Mouse (Mus musculus) neural tube, embryonic 11.5 days (tissue): Measurements from ENCODE around the gene Rbm15. TPM values are rescaled to one million over a fixed set of nuclear protein-coding genes. Genes with fewer than 3 reads are reported as not detected.

Source experiments
- ATAC-seq: fragments of 200-750 bp; cut with Nextera tagmentation; 2 replicates; pipeline ENCODE4 v1.8.0; 2017; ENCODE audit warnings: moderate number of reproducible peaks, mild to moderate bottlenecking, moderate TSS enrichment, moderate library complexity; ENCODE audit not compliant: insufficient read depth, low FRiP score, low TSS enrichment
- DNase-seq: peaks from one replicate; pipeline ENCODE4 v3.0.0-alpha.2; 2015; ENCODE audit warnings: low spot score
- H3K27ac ChIP-seq: fragments of 300-500 bp; sonication (generic); 2 replicates; pipeline ENCODE4 v1.5.1; 2014; ENCODE audit warnings: low read depth, mild to moderate bottlenecking, low read length
- H3K27me3 ChIP-seq: fragments of 300-500 bp; sonication (generic); 2 replicates; pipeline ENCODE4 v1.6.1; 2014; ENCODE audit warnings: mild to moderate bottlenecking, low read length, mixed read lengths; ENCODE audit not compliant: control insufficient read depth, insufficient read depth
- H3K36me3 ChIP-seq: fragments of 300-500 bp; sonication (generic); 2 replicates; pipeline ENCODE4 v1.6.1; 2014; ENCODE audit warnings: mild to moderate bottlenecking, low read length, moderate library complexity, mixed read lengths; ENCODE audit not compliant: control insufficient read depth, insufficient read depth
- H3K4me1 ChIP-seq: fragments of 300-500 bp; sonication (generic); 2 replicates; pipeline ENCODE4 v1.6.1; 2014; ENCODE audit warnings: low read length, mixed read lengths; ENCODE audit not compliant: control insufficient read depth, insufficient read depth
- H3K4me2 ChIP-seq: fragments of 300-500 bp; sonication (generic); 2 replicates; pipeline ENCODE4 v1.6.1; 2014; ENCODE audit warnings: low read depth, mild to moderate bottlenecking, moderate library complexity
- H3K4me3 ChIP-seq: fragments of 300-500 bp; sonication (generic); 2 replicates; pipeline ENCODE4 v1.5.1; 2014; ENCODE audit warnings: low read depth, low read length
- H3K9ac ChIP-seq: fragments of 300-500 bp; sonication (generic); 2 replicates; pipeline ENCODE4 v1.6.1; 2014; ENCODE audit warnings: mild to moderate bottlenecking, low read length
- H3K9me3 ChIP-seq: fragments of 300-500 bp; sonication (generic); 2 replicates; pipeline ENCODE4 v1.6.1; 2016; ENCODE audit warnings: low read length; ENCODE audit not compliant: control insufficient read depth
- WGBS: fragments of 180-500 bp; shearing (Covaris S2); extraction: QIAGEN DNeasy Blood & Tissue Kit; methylation state at CpG from one replicate; pipeline ENCODE4 v1.1.7; 2014; 5-methylcytosine and 5-hydroxymethylcytosine counted together
- polyA plus RNA-seq: library from polyadenylated mRNA; unstranded; fragments of >200 nt; fragmentation: Nextera tagmentation; extraction: Ambion mirVana; gene quantifications from 2 replicates; pipeline ENCODE4 v1.2.1, GENCODE M21; 2014

Rbm15 gene
- polyA plus RNA-seq, 1 experiment from 2014 or later, result 17.2 TPM

- no peak overlapping the region for H3K4me3 ChIP-seq
- peaks cover 9% of the 10 kb centered on the region; the same call in 1 of the 2 replicates for H3K4me1 ChIP-seq
- 56% methylated on average over 4 of the region's 4 CpGs for WGBS
Observed at GRCm38 (mm10) chr3:107275996-107276395, 57.5 kb downstream of the Rbm15 start.

More at GRCm38 (mm10) chr3:107275996-107276395, 57.5 kb downstream of the Rbm15 start:
- ATAC-seq, result no peak
- H3K27me3 ChIP-seq, result no peaks in the 10 kb centered on the region
- no peaks in the 10 kb centered on the region for H3K9me3 ChIP-seq
- H3K9ac ChIP-seq, result no peak overlapping the region
- H3K36me3 ChIP-seq, result no peaks in the 10 kb centered on the region
- no peak overlapping the region for H3K27ac ChIP-seq
- no peak overlapping the region for H3K4me2 ChIP-seq
- DNase-seq, result no peak

Other genes with a start within 250 kb of the Rbm15 start
- gene Kcna2, start 232.5 kb downstream of the Rbm15 start, polyA plus RNA-seq, result 0.17 and 0.24 TPM in 2 replicates
- not detected in 2 replicates for gene Kcna10, start 150.6 kb downstream of the Rbm15 start, polyA plus RNA-seq
- not detected in 2 replicates for gene Cym, start 111.9 kb downstream of the Rbm15 start, polyA plus RNA-seq
- not detected in 2 replicates for gene A630076J17Rik, start 103.1 kb downstream of the Rbm15 start, polyA plus RNA-seq
- not detected in 2 replicates for gene Prok1, start 94.0 kb downstream of the Rbm15 start, polyA plus RNA-seq
- 187 and 189 TPM in 2 replicates for gene Lamtor5, start 54.8 kb downstream of the Rbm15 start, polyA plus RNA-seq
- 1.6 and 1.9 TPM in 2 replicates for gene Slc16a4, start 42.4 kb downstream of the Rbm15 start, polyA plus RNA-seq
- gene Kcnc4, start 125.9 kb upstream of the Rbm15 start, polyA plus RNA-seq, result 0.05 and 0.58 TPM in 2 replicates
- 2.6 and 3.6 TPM in 2 replicates for gene Slc6a17, start 184.3 kb upstream of the Rbm15 start, polyA plus RNA-seq
- gene Ubl4b, start 221.4 kb upstream of the Rbm15 start, polyA plus RNA-seq, result not detected in 2 replicates